Mouse (Mus musculus) layer of hippocampus, adult 9-10 months (tissue): ENCODE data around the gene Spns3.

Source experiments
- DNase-seq: peaks from one replicate; pipeline ENCODE4 v3.0.0; 2022; ENCODE audit warnings: low spot score

The Spns3 gene

DNA sequence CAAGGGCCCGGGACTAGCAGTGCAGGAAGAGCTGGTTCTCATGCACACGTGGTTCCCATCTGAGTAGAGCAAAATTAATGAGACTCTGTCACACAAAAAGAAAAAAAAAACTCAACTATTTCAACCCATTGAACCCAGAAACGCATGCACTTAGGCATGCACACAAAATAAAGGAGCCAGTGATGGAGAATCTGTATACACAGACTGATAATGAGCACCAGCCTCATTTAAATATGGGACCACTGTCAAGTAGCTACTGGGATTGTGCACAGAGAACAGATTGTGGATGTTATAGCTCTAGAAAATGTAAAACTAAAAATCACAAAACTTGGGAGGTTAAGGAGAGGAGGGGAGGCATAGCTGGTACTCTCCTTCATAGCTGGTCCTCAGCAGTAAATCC is 35.3 kb downstream of the Spns3 start:
- DNase-seq: no peak

DNA sequence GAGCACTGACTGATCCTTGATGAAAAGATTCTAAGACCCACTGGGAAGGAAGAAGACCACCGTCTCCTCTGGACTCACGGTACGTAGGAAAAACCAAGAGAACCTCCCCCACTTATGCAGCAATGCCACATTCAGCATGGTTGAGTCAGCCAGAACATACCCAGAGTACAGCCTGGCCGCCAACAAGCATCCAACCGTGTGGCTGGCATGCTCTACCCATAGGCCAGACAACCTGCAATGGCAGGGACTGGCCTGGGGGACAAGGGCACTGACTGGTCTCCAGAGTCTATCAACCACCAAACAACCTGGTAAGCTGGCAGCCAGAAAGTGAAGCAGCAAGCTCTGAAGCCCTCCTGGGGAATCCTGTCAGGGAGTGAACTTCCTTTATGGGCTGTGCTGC is 41.7 kb downstream of the Spns3 start:
- no peak for DNase-seq

DNA sequence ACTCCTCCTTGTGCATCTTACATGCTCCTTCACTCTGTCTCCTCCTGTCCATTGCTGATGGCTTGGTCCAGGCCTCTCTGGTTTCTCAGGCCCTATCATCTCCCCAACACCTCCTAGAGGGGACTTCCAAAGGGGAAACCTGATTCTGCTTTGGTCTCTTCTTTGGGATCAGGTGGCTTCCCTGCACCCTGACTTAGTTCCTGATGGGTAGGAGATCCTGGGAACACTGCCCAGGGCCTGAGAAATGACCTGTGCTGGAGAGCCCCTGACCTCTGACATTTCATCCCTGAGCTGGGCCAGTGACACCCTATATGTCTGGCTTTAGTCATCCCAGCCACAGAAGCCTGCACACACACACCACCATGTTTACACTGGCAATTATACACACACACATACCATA is 42.7 kb downstream of the Spns3 start:
- no peak for DNase-seq

DNA sequence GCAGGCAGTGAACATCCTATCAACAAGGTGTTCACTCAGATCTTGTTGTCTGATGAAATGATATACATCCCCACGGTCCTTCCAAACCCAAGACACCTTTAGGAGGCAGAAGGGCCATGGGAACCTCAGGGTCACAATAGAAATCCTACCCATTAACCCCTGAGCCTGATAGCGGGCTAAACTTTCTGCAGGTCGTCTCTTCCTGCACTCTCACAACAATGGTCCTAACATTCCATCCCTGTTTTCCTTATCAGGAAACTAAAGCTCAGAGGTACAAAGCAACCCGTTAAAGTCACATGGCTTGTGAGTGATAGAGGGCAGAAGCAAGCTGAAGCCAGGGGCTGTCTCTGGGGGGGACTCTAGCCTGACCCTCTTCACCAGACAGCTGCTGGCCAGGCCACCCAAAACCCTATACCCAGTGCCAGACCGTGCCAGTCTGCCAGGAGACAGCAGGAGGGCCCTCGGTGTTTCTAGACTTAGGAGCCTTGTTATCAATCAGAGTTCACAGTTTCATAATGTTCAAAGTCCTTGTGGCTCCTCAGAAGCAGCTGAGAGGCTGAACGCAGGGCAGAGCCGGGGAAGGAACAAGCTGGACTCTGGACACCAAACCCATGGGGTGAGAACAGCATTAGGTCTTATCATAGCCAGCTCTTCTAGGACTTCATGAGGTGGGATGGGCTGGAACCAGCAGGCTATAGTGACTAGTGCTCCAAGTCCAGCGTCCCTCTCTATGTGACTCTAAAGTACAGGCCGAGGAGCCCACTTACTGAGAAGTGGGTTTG is 46.1 kb downstream of the Spns3 start:
- DNase-seq: no peak

DNA sequence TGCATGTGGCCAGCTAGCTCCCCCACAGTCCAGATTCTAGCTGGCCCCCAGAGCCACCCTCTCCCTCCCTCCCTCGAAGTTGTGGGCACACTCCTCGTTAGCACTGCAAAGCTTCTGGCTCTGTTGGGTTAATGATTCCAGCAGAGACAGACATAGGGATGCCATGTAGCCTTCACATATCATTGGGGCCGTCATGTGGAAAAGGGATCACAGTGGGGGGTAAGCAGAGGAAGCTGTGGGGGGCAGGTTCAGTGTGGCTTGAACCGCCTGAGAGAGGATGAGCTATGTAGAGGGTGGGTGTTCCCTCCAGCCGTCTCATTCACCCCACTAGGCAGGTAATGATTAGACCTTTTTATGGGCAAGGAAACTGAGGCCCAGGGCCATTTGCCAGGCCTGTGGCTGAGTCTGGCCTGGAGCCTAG is 46.8 kb downstream of the Spns3 start:
- DNase-seq: no peak

DNA sequence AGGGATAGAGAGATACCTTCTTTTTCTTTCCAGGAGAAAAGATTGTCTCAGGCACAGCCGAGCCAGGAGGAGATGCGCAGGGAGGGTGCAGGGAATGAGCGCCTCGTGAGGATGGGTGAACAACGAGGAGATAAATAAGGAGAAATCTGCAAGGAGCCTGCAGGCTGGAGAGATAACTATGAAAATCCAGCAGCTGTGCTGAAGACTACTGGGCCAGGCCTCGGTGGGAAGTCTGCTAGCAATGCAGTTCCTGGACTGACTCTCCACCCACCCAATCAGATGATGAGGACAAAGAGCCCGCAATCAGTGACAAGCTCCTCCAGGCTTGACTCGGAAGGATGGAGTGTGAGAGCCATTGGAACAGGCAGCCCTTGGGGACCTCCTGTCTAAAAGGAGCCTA is 48.1 kb downstream of the Spns3 start:
- DNase-seq: no peak

DNA sequence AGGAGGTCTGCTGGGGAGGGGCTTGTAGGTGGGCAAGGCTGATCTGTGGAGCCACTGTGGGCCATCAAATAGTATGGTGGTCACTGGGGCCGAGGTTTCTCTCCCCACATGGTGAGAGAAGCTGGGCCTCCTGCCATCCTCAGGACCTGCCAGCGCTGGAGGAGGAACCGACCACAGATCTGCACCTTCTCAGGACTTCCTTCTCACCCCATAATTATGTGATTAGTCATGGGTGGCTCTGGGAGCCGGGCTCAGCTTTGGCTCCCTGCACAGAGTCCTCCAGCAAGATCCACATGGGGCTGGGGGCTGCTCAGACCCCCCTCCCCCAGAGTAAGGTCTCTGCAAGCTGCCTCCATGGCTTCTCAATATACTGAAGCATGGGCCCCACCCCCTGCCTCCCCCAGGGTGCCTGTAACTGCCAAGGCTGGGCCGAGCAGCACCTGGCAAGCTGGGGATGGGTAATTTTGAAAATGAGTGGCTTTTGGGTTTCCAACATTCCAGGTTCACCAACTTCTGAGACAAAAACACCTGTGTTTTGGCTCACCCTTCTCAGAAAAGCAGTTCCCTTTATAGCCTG is 48.8 kb downstream of the Spns3 start:
- DNase-seq: no peak

DNA sequence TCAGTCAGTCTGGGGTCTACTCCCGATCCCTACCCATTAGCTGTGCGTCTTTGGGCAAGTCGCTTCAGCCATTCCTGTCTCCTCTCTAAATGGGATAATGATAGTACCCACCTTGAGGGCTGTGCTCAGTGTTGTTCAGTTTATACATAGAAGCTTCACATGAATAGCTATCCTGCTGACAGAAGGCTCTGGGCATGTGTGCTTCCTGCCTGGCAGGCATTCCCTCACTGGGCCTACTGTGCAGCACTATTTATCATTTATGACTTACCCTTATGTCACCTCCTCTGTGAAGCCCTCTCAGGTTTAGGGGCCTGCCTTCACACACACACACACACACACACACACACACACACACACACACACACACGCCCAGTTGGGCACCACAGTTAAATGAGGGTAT is 50.2 kb downstream of the Spns3 start:
- DNase-seq: no peak

GRCm38 (mm10) chr11:72497367-72497766 is 52.9 kb downstream of the Spns3 start:
- no peak for DNase-seq

DNA sequence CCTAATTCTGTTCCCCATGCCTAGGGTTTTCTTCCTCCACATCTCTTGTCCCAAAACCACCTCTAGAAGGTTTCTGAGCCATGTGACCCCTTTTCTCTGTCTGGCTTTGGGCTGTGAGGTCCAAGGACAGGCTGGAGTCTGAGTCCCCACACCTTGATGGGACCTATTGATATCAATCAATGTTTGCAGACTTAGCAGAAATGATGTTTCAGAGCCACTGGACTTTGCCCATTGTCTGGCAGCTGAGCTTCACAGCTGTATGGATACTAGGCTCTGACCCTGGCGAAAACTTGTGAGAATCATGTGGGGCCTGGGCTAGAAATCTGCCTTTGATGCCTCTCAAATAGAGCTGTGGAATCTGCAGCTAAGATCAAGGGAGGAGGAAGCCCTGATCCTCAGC is 53.5 kb downstream of the Spns3 start:
- DNase-seq: no peak

GRCm38 (mm10) chr11:72496066-72496465 is 54.2 kb downstream of the Spns3 start:
- no peak for DNase-seq

DNA sequence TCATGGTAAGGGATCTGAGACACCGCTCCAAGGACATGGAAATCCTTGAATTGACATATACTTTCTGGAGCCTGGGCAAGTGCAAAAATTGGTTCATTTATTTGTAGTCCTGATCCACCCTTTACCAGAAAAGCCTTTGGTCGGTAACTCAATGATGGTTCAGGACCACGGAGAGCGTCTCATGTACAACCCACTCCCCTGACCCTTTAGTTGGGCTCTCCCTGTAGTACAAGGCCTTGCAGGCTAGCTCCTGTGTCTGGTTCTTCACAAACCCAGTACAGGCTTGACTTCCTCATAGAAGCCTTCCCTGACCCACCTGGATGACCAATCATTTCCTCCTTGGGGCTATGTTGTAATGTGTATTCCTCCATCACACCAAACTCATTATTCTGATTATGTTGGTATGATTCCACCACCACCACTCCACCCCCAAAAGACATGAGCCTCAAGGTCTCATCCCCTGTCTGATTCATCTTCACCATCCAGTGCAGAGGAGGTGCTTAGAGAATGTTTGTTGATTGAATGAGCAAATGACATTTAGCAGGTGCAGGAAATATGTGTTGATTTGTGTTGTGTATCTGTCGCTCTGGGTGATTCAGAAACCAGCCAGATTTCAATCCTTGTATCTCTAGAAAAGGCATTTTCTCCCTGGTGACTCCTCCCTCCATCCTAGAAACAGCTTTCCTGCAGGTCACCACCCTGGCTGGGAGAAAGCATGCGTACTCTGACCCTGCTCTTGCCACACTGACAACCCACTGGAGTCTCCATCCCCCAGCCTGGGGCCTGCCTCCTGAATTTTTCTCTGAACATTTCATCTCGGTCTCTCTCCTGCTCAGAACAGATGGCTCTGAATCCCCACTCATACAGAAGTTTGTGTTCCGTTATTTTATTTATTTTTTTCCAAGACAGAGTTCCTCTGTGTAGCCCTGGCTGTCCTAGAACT is 56.0 kb downstream of the Spns3 start:
- no peak for DNase-seq

- DNase-seq: no peak
Measured at GRCm38 (mm10) chr11:72491130-72491960, 59.0 kb downstream of the Spns3 start.

- DNase-seq: peak; percentile 84
Measured at GRCm38 (mm10) chr11:72489881-72490301, 60.4 kb downstream of the Spns3 start, which contains the start of gene Spns2. Gene Spns2 (minus strand): TSS chr11:72489904.

- no peak for DNase-seq
Measured at GRCm38 (mm10) chr11:72489397-72489796, 60.9 kb downstream of the Spns3 start.

- DNase-seq: no peak
Measured at GRCm38 (mm10) chr11:72488753-72489271, 61.5 kb downstream of the Spns3 start.

DNA sequence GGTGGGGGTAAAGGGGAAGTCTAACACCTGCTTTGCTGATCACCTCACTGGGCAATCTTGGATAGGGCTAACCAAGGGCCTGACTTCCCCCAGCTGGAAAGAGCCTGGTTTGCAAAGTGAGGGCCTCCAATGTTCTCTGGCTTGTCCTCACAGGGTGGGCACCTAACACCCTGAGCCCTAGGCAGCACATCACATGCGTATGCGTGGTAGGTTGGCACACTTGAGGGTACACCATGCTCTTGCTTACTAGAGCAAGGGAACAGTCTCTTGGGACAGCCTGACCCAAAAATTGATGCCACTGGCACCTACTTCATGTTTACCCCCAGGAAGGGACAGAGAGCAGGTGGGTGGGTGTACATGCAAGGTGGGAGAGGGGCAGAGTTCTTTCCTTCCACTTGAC is 62.6 kb downstream of the Spns3 start:
- DNase-seq: no peak

DNA sequence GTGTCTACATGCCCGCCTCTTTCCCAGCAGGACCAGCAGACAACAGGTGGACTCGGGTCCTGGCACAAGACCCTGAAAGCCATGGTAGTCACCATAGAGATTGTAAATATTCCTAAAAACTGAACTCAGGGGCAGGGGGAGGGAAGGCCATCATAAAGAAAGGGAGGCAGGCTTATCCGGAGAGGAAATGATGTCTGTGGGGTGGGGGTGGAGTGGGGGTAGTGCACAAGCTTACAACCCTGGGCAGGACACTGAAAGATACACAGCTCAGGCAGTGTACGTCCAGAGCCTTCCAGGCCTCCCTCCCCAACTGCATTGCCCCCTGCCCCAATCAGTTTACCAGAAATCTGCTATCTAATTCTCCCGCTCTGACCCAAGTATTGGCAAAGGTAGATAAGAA is 63.1 kb downstream of the Spns3 start:
- DNase-seq: no peak

- no peak for DNase-seq
Measured at GRCm38 (mm10) chr11:72485960-72486359, 64.3 kb downstream of the Spns3 start.

- DNase-seq: no peak
Measured at GRCm38 (mm10) chr11:72485157-72485556, 65.1 kb downstream of the Spns3 start.

- DNase-seq: no peak
Measured at GRCm38 (mm10) chr11:72484549-72484948, 65.8 kb downstream of the Spns3 start.

GRCm38 (mm10) chr11:72481952-72482351 is 68.4 kb downstream of the Spns3 start:
- no peak for DNase-seq
